Mouse (Mus musculus): Measurements from ENCODE around the gene Mrpl20.

- no peak for TF ChIP-seq CTCF (IDR thresholded peaks at IDR 0.05; ENCODE audit: control insufficient read depth, insufficient read depth, insufficient read length)
- TF ChIP-seq CEBPB (IDR thresholded peaks at IDR 0.05; ENCODE audit: low read depth): no peak
- no peak for TF ChIP-seq USF1 (IDR thresholded peaks at IDR 0.05; ENCODE audit: low read depth)
- TF ChIP-seq FOSL1 (IDR thresholded peaks at IDR 0.05; ENCODE audit: insufficient read depth, low read length, poor library complexity, severe bottlenecking): no peak
- no peak for TF ChIP-seq MAX (IDR thresholded peaks at IDR 0.05)
- no peak for TF ChIP-seq MYOD1 (IDR thresholded peaks at IDR 0.05; ENCODE audit: control insufficient read depth, insufficient read length, low read depth)
- no peak for TF ChIP-seq MYOG (IDR thresholded peaks at IDR 0.05; ENCODE audit: control insufficient read depth, extremely low read depth, insufficient read length)
Measured at GRCm38 (mm10) chr4:155783486-155784080, 19.1 kb upstream of the Mrpl20 start.

Measured in C2C12 (cell line).